12 mouse cellular contexts compared by ENCODE assay signal in the genomic region with DNA sequence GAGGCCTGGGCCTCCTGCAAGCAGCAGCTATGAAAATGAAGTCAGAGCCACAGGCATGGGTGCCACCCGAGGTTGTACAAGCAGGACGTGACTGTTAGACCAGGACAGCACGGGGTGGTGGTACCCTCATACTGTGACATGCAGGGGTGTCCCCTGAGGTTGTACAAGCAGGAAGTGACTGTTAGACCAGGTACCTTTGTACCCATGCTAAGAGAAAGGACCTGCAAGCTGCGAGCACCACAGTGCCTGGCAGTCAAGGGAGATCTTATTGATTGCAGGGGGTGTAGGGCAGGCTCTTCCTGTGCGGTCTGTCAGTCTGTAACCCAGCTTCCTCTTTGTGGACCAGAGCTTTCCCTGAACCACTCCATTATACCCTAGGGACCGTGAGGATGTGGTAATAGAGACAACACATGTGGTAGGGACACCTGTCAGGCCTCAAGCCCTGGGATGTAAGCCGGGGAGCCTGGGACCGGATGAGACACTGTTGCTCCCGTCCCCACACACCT. TPM values are rescaled to one million over a fixed set of nuclear protein-coding genes. Genes with fewer than 3 reads are reported as not detected.
DNase-seq lines count a peak whose midpoint lies in the region; ATAC-seq and TF ChIP-seq lines count a peak whose summit lies in the region.
"Had no signal": no experiment of that assay in that cellular context is flagged by ENCODE, and none has a peak within 500 bp of the region (broad histone marks: within the 10 kb centered on the region; RNA-seq: fewer than 3 reads in every experiment).

No protein-coding gene starts in this region.

- no peak for TF ChIP-seq EP300 in liver, postnatal 0 days (IDR thresholded peaks at IDR 0.05; ENCODE audit: low read depth)

- no peak overlapping the region for H3K27ac ChIP-seq in embryonic facial prominence, embryonic 13.5 days
- H3K27ac ChIP-seq in embryonic facial prominence, embryonic 10.5 days (replicated peaks) = no peak overlapping the region
- peak overlapping the region; percentile 51 for H3K27ac ChIP-seq in liver, postnatal 0 days (ENCODE audit: low read depth)

- no peak for TF ChIP-seq CTCF in liver, postnatal 0 days (IDR thresholded peaks at IDR 0.05; ENCODE audit: low read depth)

- DNase-seq in embryonic facial prominence, embryonic 10.5 days (ENCODE audit: low spot score) = no peak
- DNase-seq in T-cell, adult 2 months (ENCODE audit: low spot score) = peak; percentile 66
- DNase-seq in liver, postnatal 0 days = peak; percentile 43
- peak; percentile 53 to 75 for DNase-seq in spleen, postnatal 4 days (ENCODE audit: low spot score in 2 of 2)
- no peak for DNase-seq in right cerebral cortex, postnatal 10 days (ENCODE audit: low spot score in 2 of 2)
- DNase-seq in adrenal gland, adult (ENCODE audit: inconsistent age in 2 of 2, low spot score in 1 of 2) = no peak
- DNase-seq in MN1 (ENCODE audit: low spot score) = no peak
- DNase-seq: cerebellum, postnatal 36 days; gastrocnemius, postnatal 14 days; kidney, adult 9 months had no signal

- H3K4me2 ChIP-seq in embryonic facial prominence, embryonic 13.5 days = no peak overlapping the region
- peak overlapping the region; percentile 42 for H3K4me2 ChIP-seq in liver, postnatal 0 days (ENCODE audit: low read depth, low read length)

- H3K4me3 ChIP-seq in embryonic facial prominence, embryonic 13.5 days = no peak overlapping the region
- no peak overlapping the region for H3K4me3 ChIP-seq in embryonic facial prominence, embryonic 10.5 days
- H3K4me3 ChIP-seq in liver, postnatal 0 days (ENCODE audit: low read depth, low read length) = no peak overlapping the region

- H3K9me3 ChIP-seq in embryonic facial prominence, embryonic 13.5 days = no peaks in the 10 kb centered on the region
- H3K9me3 ChIP-seq in embryonic facial prominence, embryonic 10.5 days = no peaks in the 10 kb centered on the region
- H3K9me3 ChIP-seq in liver, postnatal 0 days (ENCODE audit: low read length) = no peaks in the 10 kb centered on the region

- no peak for ATAC-seq in embryonic facial prominence, embryonic 13.5 days (ENCODE audit: insufficient number of reproducible peaks, insufficient read depth, low FRiP score, low TSS enrichment, low read depth)
- ATAC-seq in liver, postnatal 0 days = peak; percentile 82

- no peaks in the 10 kb centered on the region for H3K27me3 ChIP-seq in embryonic facial prominence, embryonic 13.5 days
- H3K27me3 ChIP-seq in embryonic facial prominence, embryonic 10.5 days (replicated peaks; ENCODE audit: low read depth, poor library complexity, severe bottlenecking) = no peaks in the 10 kb centered on the region
- H3K27me3 ChIP-seq in liver, postnatal 0 days (ENCODE audit: insufficient read depth, low read length) = no peaks in the 10 kb centered on the region

- H3K4me1 ChIP-seq in embryonic facial prominence, embryonic 13.5 days = peaks cover 11% of the 10 kb centered on the region
- H3K4me1 ChIP-seq in embryonic facial prominence, embryonic 10.5 days = peaks cover 13% of the 10 kb centered on the region
- peaks cover 7% of the 10 kb centered on the region; the same call in 1 of the 2 replicates for H3K4me1 ChIP-seq in liver, postnatal 0 days (ENCODE audit: insufficient read depth)

- H3K9ac ChIP-seq in embryonic facial prominence, embryonic 13.5 days = 0 out of 2 replicates have a peak overlapping the region, but pooled peaks have one; percentile 6
- H3K9ac ChIP-seq in liver, postnatal 0 days (replicated peaks) = no peak overlapping the region

- WGBS in embryonic facial prominence, embryonic 13.5 days = 78% methylated on average over 9 of the region's 9 CpGs
- WGBS in embryonic facial prominence, embryonic 10.5 days = 87% methylated on average over 9 of the region's 9 CpGs
- 29% methylated on average over 9 of the region's 9 CpGs for WGBS in liver, postnatal 0 days (ENCODE audit: insufficient replicate concordance)

- peaks cover 10% of the 10 kb centered on the region for H3K36me3 ChIP-seq in embryonic facial prominence, embryonic 13.5 days
- H3K36me3 ChIP-seq in embryonic facial prominence, embryonic 10.5 days (replicated peaks) = peaks cover 21% of the 10 kb centered on the region
- H3K36me3 ChIP-seq in liver, postnatal 0 days (replicated peaks; ENCODE audit: insufficient read depth, low read length) = 0 out of 2 replicates have a peak, but pooled peaks cover 6% of the 10 kb centered on the region

RNA-seq across cellular contexts. Expression of a gene that starts 11.9 kb away (rescaled TPM):
- polyA plus RNA-seq in embryonic facial prominence, embryonic 13.5 days (2015; fragmentation: Nextera tagmentation; extraction: Ambion mirVana) = 32.0 and 33.9 TPM in 2 replicates
- 57.5 and 59.4 TPM in 2 replicates for polyA plus RNA-seq in embryonic facial prominence, embryonic 10.5 days (2016; fragmentation: Nextera tagmentation; extraction: Ambion mirVana)
- 3.9 and 4.6 TPM in 2 replicates for polyA plus RNA-seq in liver, postnatal 0 days (2015; fragmentation: Nextera tagmentation; extraction: Ambion mirVana)

RNA-seq across cellular contexts. Expression of a gene that starts 17.6 kb away (rescaled TPM):
- 16.6 and 18.0 TPM in 2 replicates for polyA plus RNA-seq in embryonic facial prominence, embryonic 13.5 days (2015; fragmentation: Nextera tagmentation; extraction: Ambion mirVana)
- polyA plus RNA-seq in embryonic facial prominence, embryonic 10.5 days (2016; fragmentation: Nextera tagmentation; extraction: Ambion mirVana) = 11.4 and 12.1 TPM in 2 replicates
- polyA plus RNA-seq in liver, postnatal 0 days (2015; fragmentation: Nextera tagmentation; extraction: Ambion mirVana) = 0.20 and 0.21 TPM in 2 replicates
- polyA plus RNA-seq: liver, adult 2 months had no signal

RNA-seq across cellular contexts. Expression of a gene that starts 22.0 kb away (rescaled TPM):
- polyA plus RNA-seq in embryonic facial prominence, embryonic 13.5 days (2015; fragmentation: Nextera tagmentation; extraction: Ambion mirVana) = 224 and 230 TPM in 2 replicates
- polyA plus RNA-seq in embryonic facial prominence, embryonic 10.5 days (2016; fragmentation: Nextera tagmentation; extraction: Ambion mirVana) = 53.6 and 57.1 TPM in 2 replicates
- polyA plus RNA-seq in liver, postnatal 0 days (2015; fragmentation: Nextera tagmentation; extraction: Ambion mirVana) = 174 and 181 TPM in 2 replicates

RNA-seq across cellular contexts. Expression of a gene that starts 28.0 kb away (rescaled TPM):
- 63.4 and 72.3 TPM in 2 replicates for polyA plus RNA-seq in embryonic facial prominence, embryonic 13.5 days (2015; fragmentation: Nextera tagmentation; extraction: Ambion mirVana)
- polyA plus RNA-seq in embryonic facial prominence, embryonic 10.5 days (2016; fragmentation: Nextera tagmentation; extraction: Ambion mirVana) = 91.8 and 96.4 TPM in 2 replicates
- polyA plus RNA-seq in liver, postnatal 0 days (2015; fragmentation: Nextera tagmentation; extraction: Ambion mirVana) = 65.1 and 67.4 TPM in 2 replicates

Comparison
In these comparisons a context has a peak if more than half of its experiments do, and no peak if none do; other contexts are left out.
1. DNase-seq: peak in T-cell, adult 2 months (single experiment), liver, postnatal 0 days (single experiment) and spleen, postnatal 4 days (2 of 2); none in embryonic facial prominence, embryonic 10.5 days (single experiment), right cerebral cortex, postnatal 10 days (0 of 2), adrenal gland, adult (0 of 2) and MN1 (single experiment).
2. RNA of a gene that starts 17.6 kb away (polyA plus RNA-seq): 16.6 to 18.0 TPM in embryonic facial prominence, embryonic 13.5 days and 11.4 to 12.1 TPM in embryonic facial prominence, embryonic 10.5 days; 0.20 to 0.21 TPM in liver, postnatal 0 days; every median in the first group is over 10 times any median in the second.